Mouse (Mus musculus) brown adipose tissue, adult 24 weeks (tissue): Measurements from ENCODE around the gene Rps5. TPM values are rescaled to one million over a fixed set of nuclear protein-coding genes. Genes with fewer than 3 reads are reported as not detected.

Source experiments
- H3K27ac ChIP-seq: fragments of 200-500 bp; replicated peaks from 2 replicates; pipeline ENCODE4 v1.5.1; 2012; ENCODE audit warnings: low read depth, mild to moderate bottlenecking, low read length
- H3K4me1 ChIP-seq: fragments of 200-500 bp; 2 replicates; pipeline ENCODE4 v1.6.1; 2012; ENCODE audit warnings: low read length, mixed read lengths; ENCODE audit not compliant: control insufficient read depth, insufficient read depth, insufficient read length
- H3K4me3 ChIP-seq: fragments of 200-500 bp; 2 replicates; pipeline ENCODE4 v1.5.1; 2012; ENCODE audit warnings: low read depth, mild to moderate bottlenecking, low read length, moderate library complexity; ENCODE audit not compliant: insufficient read depth
- polyA plus RNA-seq: library from polyadenylated mRNA; stranded (reverse); fragments of >200 nt; gene quantifications from 2 replicates; pipeline ENCODE4 v1.2.4, GENCODE M21; 2012; ENCODE audit not compliant: missing spikeins, insufficient read depth, insufficient read length

The Rps5 gene
- polyA plus RNA-seq, 1 experiment: 533 TPM

- Histone ChIP-seq H3K4me1 (no peaks in the 10 kb centered on the region), H3K4me3 (peak overlapping the region; percentile 70), H3K27ac (peak overlapping the region; percentile 75)
Measured at GRCm38 (mm10) chr7:12949872-12950229, 27.8 kb downstream of the Rps5 start.

- H3K4me1 ChIP-seq: no peaks in the 10 kb centered on the region
- no peak overlapping the region for H3K4me3 ChIP-seq
- no peak overlapping the region for H3K27ac ChIP-seq
Measured at GRCm38 (mm10) chr7:12954896-12955295, 32.8 kb downstream of the Rps5 start.

GRCm38 (mm10) chr7:12957511-12957910, 35.4 kb downstream of the Rps5 start:
- Histone ChIP-seq H3K27ac (no peak overlapping the region), H3K4me3 (no peak overlapping the region), H3K4me1 (no peaks in the 10 kb centered on the region)

GRCm38 (mm10) chr7:12958948-12959347, 36.9 kb downstream of the Rps5 start:
- Histone ChIP-seq H3K4me3 (no peak overlapping the region), H3K27ac (no peak overlapping the region), H3K4me1 (no peaks in the 10 kb centered on the region)

GRCm38 (mm10) chr7:12959718-12960117, 37.6 kb downstream of the Rps5 start:
- no peak overlapping the region for H3K4me3 ChIP-seq
- no peaks in the 10 kb centered on the region for H3K4me1 ChIP-seq
- H3K27ac ChIP-seq: no peak overlapping the region

DNA sequence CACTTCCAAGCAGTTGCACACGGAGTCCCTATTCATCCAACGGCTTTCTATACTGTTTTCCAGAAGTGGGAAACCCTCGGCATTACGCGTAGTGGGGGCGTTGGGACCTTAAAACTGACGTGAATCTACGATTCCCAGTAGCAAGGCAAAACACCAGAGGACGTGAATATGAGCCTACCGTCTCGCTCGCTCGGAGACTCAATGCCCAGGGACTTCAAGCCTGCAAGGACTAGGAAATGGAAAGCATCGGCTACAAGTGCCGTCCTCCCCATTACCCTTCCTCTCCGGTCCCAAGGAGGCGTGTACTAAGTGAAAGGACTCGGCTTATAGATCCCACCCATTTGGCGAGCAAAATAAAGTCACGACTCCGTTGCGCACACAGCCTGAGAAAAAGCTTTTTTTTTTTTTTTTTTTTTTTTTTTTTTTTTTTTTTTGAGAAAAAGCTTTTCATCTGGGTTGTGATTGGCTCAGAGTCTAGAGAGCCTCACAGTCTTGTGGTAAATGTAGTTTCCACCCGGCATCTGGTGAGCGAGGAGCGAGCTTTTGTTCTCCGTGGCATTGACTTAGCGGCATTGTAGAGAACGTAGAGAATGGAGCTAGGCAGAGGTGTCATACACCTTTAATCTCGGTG, 39.5 kb downstream of the Rps5 start:
- peak overlapping the region; percentile 67 for H3K4me3 ChIP-seq
- peak overlapping the region; percentile 89 for H3K27ac ChIP-seq
- H3K4me1 ChIP-seq: 0 out of 2 replicates have a peak, but pooled peaks cover 8% of the 10 kb centered on the region

- 0 out of 2 replicates have a peak, but pooled peaks cover 9% of the 10 kb centered on the region for H3K4me1 ChIP-seq
- H3K4me3 ChIP-seq: peak within 1 kb of the TSS; percentile 72
- peak within 1 kb of the TSS; percentile 69 for H3K27ac ChIP-seq
Measured at GRCm38 (mm10) chr7:12965678-12966091, 43.6 kb downstream of the Rps5 start, which contains the start of gene Zfp324. Gene Zfp324 (plus strand): TSS chr7:12965838.

GRCm38 (mm10) chr7:12966104-12966845, 44.2 kb downstream of the Rps5 start:
- H3K4me1 ChIP-seq: 0 out of 2 replicates have a peak, but pooled peaks cover 9% of the 10 kb centered on the region
- H3K27ac ChIP-seq: peak overlapping the region; percentile 28
- peak overlapping the region; percentile 72 for H3K4me3 ChIP-seq

GRCm38 (mm10) chr7:12970906-12971305, 48.8 kb downstream of the Rps5 start:
- Histone ChIP-seq H3K27ac (no peak overlapping the region), H3K4me1 (0 out of 2 replicates have a peak, but pooled peaks cover 3% of the 10 kb centered on the region), H3K4me3 (no peak overlapping the region)

Other genes starting within 250 kb of the Rps5 start
- not detected in 2 replicates for gene Vmn2r55, start 237.3 kb upstream of the Rps5 start, polyA plus RNA-seq
- gene Vmn2r56, start 187.3 kb upstream of the Rps5 start, polyA plus RNA-seq: not detected in 2 replicates
- not detected in 2 replicates for gene Zscan18, start 118.7 kb upstream of the Rps5 start, polyA plus RNA-seq
- gene Zfp329, start 103.4 kb upstream of the Rps5 start, polyA plus RNA-seq: 2.1 and 4.2 TPM in 2 replicates
- gene Zfp110, start 87.5 kb upstream of the Rps5 start, polyA plus RNA-seq: 12.2 and 15.1 TPM in 2 replicates
- 2.0 and 2.5 TPM in 2 replicates for gene Zfp128, start 41.1 kb upstream of the Rps5 start, polyA plus RNA-seq
- gene Zscan22, start 24.5 kb upstream of the Rps5 start, polyA plus RNA-seq: 3.0 and 3.6 TPM in 2 replicates
- not detected in 2 replicates for gene Rnf225, start 5.1 kb downstream of the Rps5 start, polyA plus RNA-seq
- 1.4 and 2.7 TPM in 2 replicates for gene Zfp324, start 43.5 kb downstream of the Rps5 start, polyA plus RNA-seq
- gene Zfp446, start 55.6 kb downstream of the Rps5 start, polyA plus RNA-seq: 0.55 and 1.2 TPM in 2 replicates
- not detected in 2 replicates for gene Slc27a5, start 75.9 kb downstream of the Rps5 start, polyA plus RNA-seq
- 39.4 and 56.3 TPM in 2 replicates for gene Trim28, start 76.8 kb downstream of the Rps5 start, polyA plus RNA-seq
- 2.1 and 4.0 TPM in 2 replicates for gene Zbtb45, start 87.7 kb downstream of the Rps5 start, polyA plus RNA-seq
- gene Chmp2a, start 112.5 kb downstream of the Rps5 start, polyA plus RNA-seq: 194 and 239 TPM in 2 replicates
- gene Ube2m, start 116.0 kb downstream of the Rps5 start, polyA plus RNA-seq: 258 and 293 TPM in 2 replicates
- not detected in 2 replicates for gene Mzf1, start 132.5 kb downstream of the Rps5 start, polyA plus RNA-seq
- gene Vmn1r85, start 172.9 kb downstream of the Rps5 start, polyA plus RNA-seq: 0.16 TPM in 1 of 2 replicates, not detected in the other
- not detected in 2 replicates for gene Vmn1r86, start 197.6 kb downstream of the Rps5 start, polyA plus RNA-seq
- not detected in 2 replicates for gene Vmn1r87, start 217.9 kb downstream of the Rps5 start, polyA plus RNA-seq
- not detected in 2 replicates for gene Vmn1r88, start 237.3 kb downstream of the Rps5 start, polyA plus RNA-seq